Comparison of ENCODE assay signal across 19 mouse cellular contexts in genomic region chr11:63791004-63791862, GRCm38 (mm10).
DNase-seq lines count a peak whose midpoint lies in the region; ATAC-seq lines count a peak whose summit lies in the region.
"Had no signal": no experiment of that assay in that cellular context is flagged by ENCODE, and none has a peak within 500 bp of the region (broad histone marks: within the 10 kb centered on the region; RNA-seq: fewer than 3 reads in every experiment).

No protein-coding gene starts in this region.

- H3K4me3 ChIP-seq in heart, embryonic 10.5 days: no peak overlapping the region
- no peak overlapping the region for H3K4me3 ChIP-seq in liver, embryonic 15.5 days (replicated peaks)
- H3K4me3 ChIP-seq in midbrain, embryonic 14.5 days (replicated peaks; ENCODE audit: low read depth, low read length): no peak overlapping the region
- H3K4me3 ChIP-seq: hindbrain, embryonic 12.5 days; megakaryocyte, embryonic 14.5 days had no signal

- H3K36me3 ChIP-seq in heart, embryonic 10.5 days: no peaks in the 10 kb centered on the region
- H3K36me3 ChIP-seq in liver, embryonic 15.5 days (replicated peaks): no peaks in the 10 kb centered on the region
- no peaks in the 10 kb centered on the region for H3K36me3 ChIP-seq in midbrain, embryonic 14.5 days (ENCODE audit: control insufficient read depth, insufficient read depth, low read length)
- H3K36me3 ChIP-seq: hindbrain, embryonic 12.5 days had no signal

- H3K27me3 ChIP-seq in heart, embryonic 10.5 days (ENCODE audit: insufficient read depth, poor library complexity, severe bottlenecking): peaks cover 15% of the 10 kb centered on the region; the same call in 1 of the 2 replicates
- no peaks in the 10 kb centered on the region for H3K27me3 ChIP-seq in liver, embryonic 15.5 days
- no peaks in the 10 kb centered on the region for H3K27me3 ChIP-seq in midbrain, embryonic 14.5 days (ENCODE audit: control insufficient read depth, insufficient read depth, low read length)
- H3K27me3 ChIP-seq: megakaryocyte, embryonic 14.5 days had no signal

- no peak overlapping the region for H3K27ac ChIP-seq in heart, embryonic 10.5 days
- H3K27ac ChIP-seq in liver, embryonic 15.5 days (replicated peaks): no peak overlapping the region
- H3K27ac ChIP-seq in midbrain, embryonic 14.5 days (replicated peaks; ENCODE audit: low read depth, low read length): no peak overlapping the region
- H3K27ac ChIP-seq: hindbrain, embryonic 12.5 days; liver, embryonic 14.5 days had no signal

- WGBS in heart, embryonic 10.5 days: 39% methylated on average over 13 of the region's 13 CpGs
- 51% methylated on average over 13 of the region's 13 CpGs for WGBS in liver, embryonic 15.5 days (ENCODE audit: insufficient replicate concordance)
- 63% methylated on average over 13 of the region's 13 CpGs for WGBS in midbrain, embryonic 14.5 days

- H3K9me3 ChIP-seq in heart, embryonic 10.5 days: no peaks in the 10 kb centered on the region
- H3K9me3 ChIP-seq in liver, embryonic 15.5 days (replicated peaks): no peaks in the 10 kb centered on the region
- no peaks in the 10 kb centered on the region for H3K9me3 ChIP-seq in midbrain, embryonic 14.5 days (ENCODE audit: control insufficient read depth, low read length)
- H3K9me3 ChIP-seq: hindbrain, embryonic 12.5 days had no signal

- H3K9ac ChIP-seq in liver, embryonic 15.5 days: no peak overlapping the region
- H3K9ac ChIP-seq in midbrain, embryonic 14.5 days (replicated peaks; ENCODE audit: low read length): no peak overlapping the region
- H3K9ac ChIP-seq: hindbrain, embryonic 12.5 days; liver, embryonic 14.5 days had no signal

- ATAC-seq in liver, embryonic 15.5 days (ENCODE audit: insufficient read depth): 0 out of 2 replicates have a peak, but pooled peaks have one; percentile 22
- ATAC-seq in midbrain, embryonic 14.5 days (ENCODE audit: low FRiP score, low TSS enrichment): no peak
- ATAC-seq: activated CD4-positive, CD25-positive, alpha-beta regulatory T cell, adult 4 months; inflammation-experienced regulatory T-cells, adult 6 months; midbrain, embryonic 16.5 days had no signal

- no peak overlapping the region for H3K4me2 ChIP-seq in liver, embryonic 15.5 days
- H3K4me2 ChIP-seq in midbrain, embryonic 14.5 days (ENCODE audit: low read length): no peak overlapping the region
- H3K4me2 ChIP-seq: hindbrain, embryonic 12.5 days had no signal

- H3K4me1 ChIP-seq in heart, embryonic 10.5 days: peaks cover 14% of the 10 kb centered on the region
- no peaks in the 10 kb centered on the region for H3K4me1 ChIP-seq in liver, embryonic 15.5 days (replicated peaks)
- H3K4me1 ChIP-seq in midbrain, embryonic 14.5 days (ENCODE audit: control insufficient read depth, insufficient read depth, low read length): no peaks in the 10 kb centered on the region
- H3K4me1 ChIP-seq: megakaryocyte, embryonic 14.5 days had no signal

- DNase-seq in embryo, embryonic 11 days: peak; percentile 10
- no peak for DNase-seq in embryo, embryonic 10.5 days (ENCODE audit: low spot score)
- DNase-seq in heart, embryonic 10.5 days (ENCODE audit: low spot score): peak; percentile 75
- DNase-seq in heart, adult 18-20 months: no peak
- DNase-seq in left cerebral cortex, adult 11 months (ENCODE audit: low spot score): peak; percentile 4
- no peak for DNase-seq in left cerebral cortex, adult 8-10 months (ENCODE audit: low spot score in 2 of 2)
- DNase-seq in midbrain, embryonic 14.5 days: no peak
- DNase-seq: adrenal gland, postnatal 25 days; cerebellum, adult 9-10 months; layer of hippocampus, postnatal 36 days; left cerebral cortex, postnatal 4 days; lung, postnatal 14 days had no signal

Comparison
In these comparisons a context has a peak if more than half of its experiments do, and no peak if none do; other contexts are left out.
1. DNase-seq: peak in embryo, embryonic 11 days (single experiment), heart, embryonic 10.5 days (single experiment) and left cerebral cortex, adult 11 months (single experiment); none in embryo, embryonic 10.5 days (single experiment), heart, adult 18-20 months (0 of 2), left cerebral cortex, adult 8-10 months (0 of 2) and midbrain, embryonic 14.5 days (single experiment).